Mouse (Mus musculus) heart, adult 2 months (tissue): Measurements from ENCODE around the gene Fyn.

Experiments
- CTCF ChIP-seq: fragments of 200-600 bp; IDR thresholded peaks from 2 replicates; pipeline ENCODE4 v1.8.1; 2022; ENCODE audit warnings: antibody characterized with exemption, mild to moderate bottlenecking, moderate library complexity
- POLR2A ChIP-seq: fragments of 200-500 bp; IDR thresholded peaks from 2 replicates; pipeline ENCODE4 v1.6.1; 2011; ENCODE audit warnings: mild to moderate bottlenecking, low read depth, low read length, control low read depth; ENCODE audit not compliant: insufficient read depth

GRCm38 (mm10) chr10:39402487-39402886 is 33.8 kb downstream of the Fyn start:
- TF ChIP-seq CTCF (no peak), POLR2A (no peak)
